Mouse (Mus musculus): ENCODE data around the gene Bmpr1b. TPM values are rescaled to one million over a fixed set of nuclear protein-coding genes. Genes with fewer than 3 reads are reported as not detected.

Gene Bmpr1b
- total and polyA plus RNA-seq, 2 experiments from 2014 or later: 2.4 to 9.6 TPM

DNA sequence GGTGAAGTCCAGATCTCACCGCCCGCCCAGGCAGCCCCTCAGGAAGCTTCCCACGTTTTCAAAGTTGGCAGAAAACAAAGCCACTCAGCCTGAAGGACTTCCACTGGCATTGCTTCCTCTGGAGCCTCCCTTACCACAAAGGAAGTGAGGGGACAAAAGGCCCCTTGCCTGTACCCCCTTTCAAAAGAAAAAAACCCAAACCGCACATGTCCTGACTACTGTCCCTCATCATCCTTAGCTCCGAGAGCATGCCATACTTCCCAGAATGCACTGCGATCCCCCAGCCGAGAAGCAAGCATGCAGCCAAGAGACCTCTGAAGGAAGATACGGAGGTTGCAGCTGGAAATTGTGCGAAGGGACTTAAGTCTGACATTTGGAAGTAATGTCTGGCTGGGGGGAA, 4.2 kb downstream of the Bmpr1b start:
- Histone ChIP-seq H3K9me3 (ENCODE audit: low read length) (no peaks in the 10 kb centered on the region), H3K27ac (ENCODE audit: low read depth, low read length) (no peak overlapping the region), H3K4me2 (ENCODE audit: low read depth, low read length, poor library complexity, severe bottlenecking) (no peak overlapping the region), H3K4me3 (ENCODE audit: low read depth, low read length) (no peak overlapping the region), H3K36me3 (ENCODE audit: insufficient read depth, low read length) (no peaks in the 10 kb centered on the region), H3K9ac (replicated peaks; ENCODE audit: low read length, poor library complexity, severe bottlenecking) (no peak overlapping the region), H3K27me3 (ENCODE audit: insufficient read depth, low read length) (no peaks in the 10 kb centered on the region), H3K4me1 (ENCODE audit: insufficient read depth, low read length) (no peaks in the 10 kb centered on the region)
- ATAC-seq (ENCODE audit: low FRiP score) (no peak), DNase-seq (ENCODE audit: low spot score) (no peak)
- 60% methylated on average over 9 of the region's 9 CpGs for WGBS
- no peak for TF ChIP-seq CTCF (IDR thresholded peaks at IDR 0.05)

DNA sequence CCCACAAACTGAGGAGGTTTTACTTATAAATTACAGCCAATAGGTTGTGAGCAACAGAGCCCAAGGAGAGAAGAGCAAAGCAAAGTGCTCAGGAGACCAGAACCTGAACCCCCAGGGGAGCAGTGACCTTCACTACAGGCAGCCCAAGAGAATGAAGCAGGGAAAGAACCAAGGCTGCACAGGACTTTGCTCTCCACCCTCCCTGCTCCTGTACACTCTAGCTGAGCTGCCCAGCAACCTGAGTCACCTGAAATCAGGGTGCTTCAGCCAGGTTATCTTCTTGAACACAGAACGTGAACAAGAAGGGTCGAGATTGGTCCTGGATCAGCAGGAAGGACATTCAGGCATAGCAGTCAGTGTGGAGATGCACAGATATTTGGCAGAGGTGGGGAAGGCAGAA, 5.3 kb downstream of the Bmpr1b start:
- Histone ChIP-seq H3K4me2 (ENCODE audit: low read depth, low read length, poor library complexity, severe bottlenecking) (no peak overlapping the region), H3K9ac (replicated peaks; ENCODE audit: low read length, poor library complexity, severe bottlenecking) (no peak overlapping the region), H3K27me3 (ENCODE audit: insufficient read depth, low read length) (no peaks in the 10 kb centered on the region), H3K27ac (ENCODE audit: low read depth, low read length) (no peak overlapping the region), H3K4me1 (ENCODE audit: insufficient read depth, low read length) (no peaks in the 10 kb centered on the region), H3K9me3 (ENCODE audit: low read length) (no peaks in the 10 kb centered on the region), H3K36me3 (ENCODE audit: insufficient read depth, low read length) (no peaks in the 10 kb centered on the region), H3K4me3 (ENCODE audit: low read depth, low read length) (no peak overlapping the region)
- TF ChIP-seq CTCF (IDR thresholded peaks at IDR 0.05): no peak
- WGBS: 82% methylated on average over 2 of the region's 2 CpGs
- no peak for DNase-seq (ENCODE audit: low spot score)
- ATAC-seq (ENCODE audit: low FRiP score): no peak

DNA sequence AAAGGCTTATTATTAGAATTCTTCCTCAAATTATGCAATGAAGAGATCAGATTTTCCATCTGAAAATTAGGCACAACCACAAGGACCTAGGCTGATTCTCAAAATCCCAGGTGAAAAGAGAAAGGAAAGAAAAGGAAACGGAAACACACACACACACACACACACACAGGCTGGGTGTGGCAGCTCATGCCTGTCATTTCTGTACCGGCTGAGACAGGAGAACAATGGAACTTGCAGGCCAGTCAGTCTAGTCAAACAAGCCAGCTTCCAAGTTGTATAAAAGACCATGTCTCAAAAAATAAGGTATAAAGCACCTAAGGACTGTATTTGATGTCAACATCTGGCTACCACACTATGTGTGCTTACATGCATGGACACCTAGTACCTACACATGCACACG, 7.8 kb downstream of the Bmpr1b start:
- ATAC-seq (ENCODE audit: low FRiP score) (no peak), DNase-seq (ENCODE audit: low spot score) (no peak)
- Histone ChIP-seq H3K4me3 (ENCODE audit: low read depth, low read length) (no peak overlapping the region), H3K27me3 (ENCODE audit: insufficient read depth, low read length) (no peaks in the 10 kb centered on the region), H3K9ac (replicated peaks; ENCODE audit: low read length, poor library complexity, severe bottlenecking) (no peak overlapping the region), H3K36me3 (ENCODE audit: insufficient read depth, low read length) (no peaks in the 10 kb centered on the region), H3K4me1 (ENCODE audit: insufficient read depth, low read length) (no peaks in the 10 kb centered on the region), H3K4me2 (ENCODE audit: low read depth, low read length, poor library complexity, severe bottlenecking) (no peak overlapping the region), H3K9me3 (ENCODE audit: low read length) (no peaks in the 10 kb centered on the region), H3K27ac (ENCODE audit: low read depth, low read length) (no peak overlapping the region)
- 79% methylated on average over 3 of the region's 3 CpGs for WGBS
- TF ChIP-seq CTCF (IDR thresholded peaks at IDR 0.05): no peak

- no peaks in the 10 kb centered on the region for H3K4me1 ChIP-seq (ENCODE audit: insufficient read depth, low read length)
- no peaks in the 10 kb centered on the region for H3K36me3 ChIP-seq (ENCODE audit: insufficient read depth, low read length)
- no peaks in the 10 kb centered on the region for H3K27me3 ChIP-seq (ENCODE audit: insufficient read depth, low read length)
- H3K4me2 ChIP-seq (ENCODE audit: low read depth, low read length, poor library complexity, severe bottlenecking): no peak overlapping the region
- no peak for TF ChIP-seq CTCF (IDR thresholded peaks at IDR 0.05)
- ATAC-seq (ENCODE audit: low FRiP score) (no peak), DNase-seq (ENCODE audit: low spot score) (no peak)
- no peak overlapping the region for H3K27ac ChIP-seq (ENCODE audit: low read depth, low read length)
- no peaks in the 10 kb centered on the region for H3K9me3 ChIP-seq (ENCODE audit: low read length)
- no peak overlapping the region for H3K4me3 ChIP-seq (ENCODE audit: low read depth, low read length)
- WGBS: 94% methylated on average over 5 of the region's 5 CpGs
- no peak overlapping the region for H3K9ac ChIP-seq (replicated peaks; ENCODE audit: low read length, poor library complexity, severe bottlenecking)
These were observed 17.2 kb downstream of the Bmpr1b start for GRCm38 (mm10) chr3:142151980-142152379.

- no peak for TF ChIP-seq CTCF (IDR thresholded peaks at IDR 0.05)
- H3K9ac ChIP-seq (replicated peaks; ENCODE audit: low read length, poor library complexity, severe bottlenecking): no peak overlapping the region
- H3K36me3 ChIP-seq (ENCODE audit: insufficient read depth, low read length): no peaks in the 10 kb centered on the region
- WGBS: 81% methylated on average over 5 of the region's 5 CpGs
- H3K4me2 ChIP-seq (ENCODE audit: low read depth, low read length, poor library complexity, severe bottlenecking): no peak overlapping the region
- H3K27me3 ChIP-seq (ENCODE audit: insufficient read depth, low read length): no peaks in the 10 kb centered on the region
- no peak for DNase-seq (ENCODE audit: low spot score)
- H3K9me3 ChIP-seq (ENCODE audit: low read length): no peaks in the 10 kb centered on the region
- no peak overlapping the region for H3K27ac ChIP-seq (ENCODE audit: low read depth, low read length)
- H3K4me1 ChIP-seq (ENCODE audit: insufficient read depth, low read length): no peaks in the 10 kb centered on the region
- no peak overlapping the region for H3K4me3 ChIP-seq (ENCODE audit: low read depth, low read length)
- ATAC-seq (ENCODE audit: low FRiP score): no peak
These were observed 30.4 kb downstream of the Bmpr1b start for GRCm38 (mm10) chr3:142138796-142139195.

DNA sequence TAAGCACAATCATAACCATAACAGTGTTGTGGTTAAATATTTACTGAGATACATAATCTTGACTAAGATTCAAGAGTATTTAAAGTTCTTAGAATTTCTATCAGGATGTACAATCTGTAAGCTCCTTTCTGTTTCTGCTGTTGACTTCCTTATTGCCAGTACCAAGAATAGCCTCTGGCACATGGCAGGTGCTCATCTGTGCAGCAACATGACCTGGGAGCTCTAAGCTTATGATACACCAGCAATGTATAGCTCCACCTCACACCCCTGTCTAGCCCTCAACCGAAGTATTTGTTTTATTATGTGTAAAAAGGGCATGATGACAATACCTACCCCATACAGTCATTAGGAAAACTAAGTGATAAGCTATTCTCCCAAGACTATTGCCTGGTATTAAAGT, 42.8 kb downstream of the Bmpr1b start:
- no peak overlapping the region for H3K4me3 ChIP-seq (ENCODE audit: low read depth, low read length)
- DNase-seq (ENCODE audit: low spot score): no peak
- no peak overlapping the region for H3K9ac ChIP-seq (replicated peaks; ENCODE audit: low read length, poor library complexity, severe bottlenecking)
- no peak overlapping the region for H3K4me2 ChIP-seq (ENCODE audit: low read depth, low read length, poor library complexity, severe bottlenecking)
- no peak overlapping the region for H3K27ac ChIP-seq (ENCODE audit: low read depth, low read length)
- no peak for ATAC-seq (ENCODE audit: low FRiP score)
- no peaks in the 10 kb centered on the region for H3K36me3 ChIP-seq (ENCODE audit: insufficient read depth, low read length)
- WGBS: 80% methylated on average over 1 of the region's 1 CpGs
- no peaks in the 10 kb centered on the region for H3K9me3 ChIP-seq (ENCODE audit: low read length)
- no peaks in the 10 kb centered on the region for H3K27me3 ChIP-seq (ENCODE audit: insufficient read depth, low read length)
- no peaks in the 10 kb centered on the region for H3K4me1 ChIP-seq (ENCODE audit: insufficient read depth, low read length)
- no peak for TF ChIP-seq CTCF (IDR thresholded peaks at IDR 0.05)

All from midbrain, postnatal 0 days (tissue).